Mouse (Mus musculus) testis, adult 2 months (tissue): ENCODE measurements around the gene Ttll4.

Source experiments
- CTCF ChIP-seq: fragments of 200-500 bp; IDR thresholded peaks from 2 replicates; pipeline ENCODE4 v1.5.1; 2012; ENCODE audit warnings: low read depth, mild to moderate bottlenecking, inconsistent platforms, low read length, moderate library complexity; ENCODE audit not compliant: control insufficient read depth, insufficient read depth, insufficient replicate concordance
- POLR2A ChIP-seq: fragments of 200-500 bp; IDR thresholded peaks from 2 replicates; pipeline ENCODE4 v1.6.1; 2012; ENCODE audit warnings: low read depth, mild to moderate bottlenecking, inconsistent platforms, low read length, moderate library complexity; ENCODE audit not compliant: control insufficient read depth

DNA sequence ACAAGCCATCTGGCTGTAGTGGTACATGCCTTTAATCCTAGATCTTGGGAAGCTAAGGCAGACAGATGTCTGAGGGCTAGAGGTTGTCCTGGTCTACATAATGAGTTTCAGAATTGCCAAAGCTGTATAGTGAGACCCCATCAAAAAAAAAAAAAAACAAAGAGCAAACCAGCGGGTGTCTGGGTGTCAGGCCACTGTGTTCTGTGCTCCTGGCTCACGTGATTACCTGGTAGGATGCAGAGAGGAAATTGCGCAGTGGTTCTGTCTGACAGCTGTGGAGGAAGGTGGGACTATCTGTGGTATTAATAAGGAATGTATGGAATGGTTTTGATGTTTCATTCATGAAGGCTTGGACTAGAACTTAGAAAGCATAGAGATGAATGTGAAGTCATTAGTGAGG is 15.3 kb downstream of the Ttll4 start:
- TF ChIP-seq CTCF (no peak), POLR2A (no peak)
